Mouse (Mus musculus): ENCODE measurements around the gene Fnip2.

- TF ChIP-seq TAL1 (IDR thresholded peaks at IDR 0.05; ENCODE audit: low read length) (no peak), GATA1 (IDR thresholded peaks at IDR 0.05; ENCODE audit: low read length) (no peak)
Observed at GRCm38 (mm10) chr3:79591793-79592471, 24.3 kb upstream of the Fnip2 start.
